Comparison of ENCODE assay signal across 8 mouse cellular contexts in genomic region chr2:156814344-156814801, GRCm38 (mm10). TPM values are rescaled to one million over a fixed set of nuclear protein-coding genes. Genes with fewer than 3 reads are reported as not detected.
DNase-seq lines count a peak whose midpoint lies in the region; ATAC-seq and TF ChIP-seq lines count a peak whose summit lies in the region.

No protein-coding gene starts in this region.

- no peaks in the 10 kb centered on the region for H3K27me3 ChIP-seq in forebrain, embryonic 14.5 days (replicated peaks; ENCODE audit: control insufficient read depth, insufficient read depth, low read length)
- H3K27me3 ChIP-seq in forebrain, embryonic 12.5 days = no peaks in the 10 kb centered on the region
- no peaks in the 10 kb centered on the region for H3K27me3 ChIP-seq in embryonic facial prominence, embryonic 14.5 days (replicated peaks; ENCODE audit: control insufficient read depth, insufficient read depth, low read length)
- no peaks in the 10 kb centered on the region for H3K27me3 ChIP-seq in kidney, postnatal 0 days (ENCODE audit: insufficient read depth, low read length)
- no peaks in the 10 kb centered on the region for H3K27me3 ChIP-seq in neural tube, embryonic 11.5 days (ENCODE audit: control insufficient read depth, insufficient read depth, low read length)

- no peaks in the 10 kb centered on the region for H3K9me3 ChIP-seq in forebrain, embryonic 14.5 days (replicated peaks; ENCODE audit: control insufficient read depth, low read length)
- H3K9me3 ChIP-seq in forebrain, embryonic 12.5 days = no peaks in the 10 kb centered on the region
- H3K9me3 ChIP-seq in embryonic facial prominence, embryonic 14.5 days (ENCODE audit: control insufficient read depth, low read length) = no peaks in the 10 kb centered on the region
- H3K9me3 ChIP-seq in kidney, postnatal 0 days (replicated peaks; ENCODE audit: low read length) = no peaks in the 10 kb centered on the region
- H3K9me3 ChIP-seq in neural tube, embryonic 11.5 days (ENCODE audit: control insufficient read depth, low read length) = no peaks in the 10 kb centered on the region

- H3K36me3 ChIP-seq in forebrain, embryonic 14.5 days (ENCODE audit: control insufficient read depth, insufficient read depth, low read length) = no peaks in the 10 kb centered on the region
- no peaks in the 10 kb centered on the region for H3K36me3 ChIP-seq in forebrain, embryonic 12.5 days (replicated peaks)
- no peaks in the 10 kb centered on the region for H3K36me3 ChIP-seq in embryonic facial prominence, embryonic 14.5 days (ENCODE audit: control insufficient read depth, insufficient read depth, low read length)
- H3K36me3 ChIP-seq in kidney, postnatal 0 days (ENCODE audit: insufficient read depth, low read length) = no peaks in the 10 kb centered on the region
- H3K36me3 ChIP-seq in neural tube, embryonic 11.5 days (ENCODE audit: control insufficient read depth, insufficient read depth, low read length) = no peaks in the 10 kb centered on the region

- no peak for ATAC-seq in forebrain, embryonic 14.5 days
- no peak for ATAC-seq in forebrain, embryonic 12.5 days (ENCODE audit: low FRiP score)
- ATAC-seq in embryonic facial prominence, embryonic 14.5 days (ENCODE audit: low read depth) = peak; percentile 60; the same call in 1 of the 2 replicates
- peak; percentile 57; the same call in 1 of the 2 replicates for ATAC-seq in kidney, postnatal 0 days (replicated peaks; ENCODE audit: low FRiP score, low read depth)
- peak; percentile 65; the same call in 1 of the 2 replicates for ATAC-seq in neural tube, embryonic 11.5 days (ENCODE audit: insufficient read depth, low FRiP score, low TSS enrichment)

- no peak overlapping the region for H3K4me2 ChIP-seq in forebrain, embryonic 14.5 days (ENCODE audit: low read length)
- no peak overlapping the region for H3K4me2 ChIP-seq in forebrain, embryonic 12.5 days
- H3K4me2 ChIP-seq in embryonic facial prominence, embryonic 14.5 days (ENCODE audit: low read depth, low read length) = no peak overlapping the region
- peak overlapping the region; percentile 28 for H3K4me2 ChIP-seq in kidney, postnatal 0 days (ENCODE audit: low read length)
- no peak overlapping the region; the same call in 1 of the 2 replicates for H3K4me2 ChIP-seq in neural tube, embryonic 11.5 days (ENCODE audit: low read depth)

- H3K27ac ChIP-seq in forebrain, embryonic 14.5 days (ENCODE audit: low read depth, low read length) = no peak overlapping the region
- no peak overlapping the region for H3K27ac ChIP-seq in forebrain, embryonic 12.5 days
- peak overlapping the region; percentile 1; the same call in 1 of the 2 replicates for H3K27ac ChIP-seq in embryonic facial prominence, embryonic 14.5 days (replicated peaks; ENCODE audit: low read depth, low read length)
- H3K27ac ChIP-seq in kidney, postnatal 0 days = peak overlapping the region; percentile 83
- 0 out of 2 replicates have a peak overlapping the region, but pooled peaks have one; percentile 8 for H3K27ac ChIP-seq in neural tube, embryonic 11.5 days (ENCODE audit: low read depth, low read length)

- H3K9ac ChIP-seq in forebrain, embryonic 14.5 days (ENCODE audit: low read length) = no peak overlapping the region
- no peak overlapping the region for H3K9ac ChIP-seq in forebrain, embryonic 12.5 days
- no peak overlapping the region for H3K9ac ChIP-seq in embryonic facial prominence, embryonic 14.5 days (ENCODE audit: low read depth, low read length)
- no peak overlapping the region for H3K9ac ChIP-seq in kidney, postnatal 0 days (ENCODE audit: low read depth, low read length)
- no peak overlapping the region for H3K9ac ChIP-seq in neural tube, embryonic 11.5 days (ENCODE audit: low read length)

- WGBS in forebrain, embryonic 14.5 days = 30% methylated on average over 8 of the region's 8 CpGs
- 25% methylated on average over 8 of the region's 8 CpGs for WGBS in forebrain, embryonic 12.5 days
- 13% methylated on average over 8 of the region's 8 CpGs for WGBS in embryonic facial prominence, embryonic 14.5 days
- 1% methylated on average over 8 of the region's 8 CpGs for WGBS in kidney, postnatal 0 days
- WGBS in neural tube, embryonic 11.5 days = 3% methylated on average over 8 of the region's 8 CpGs

- H3K4me1 ChIP-seq in forebrain, embryonic 14.5 days (ENCODE audit: control insufficient read depth, insufficient read depth, low read length) = no peaks in the 10 kb centered on the region
- H3K4me1 ChIP-seq in forebrain, embryonic 12.5 days = peaks cover 15% of the 10 kb centered on the region
- H3K4me1 ChIP-seq in embryonic facial prominence, embryonic 14.5 days (ENCODE audit: control insufficient read depth, insufficient read depth, low read length) = 0 out of 2 replicates have a peak, but pooled peaks cover 3% of the 10 kb centered on the region
- peaks cover 18% of the 10 kb centered on the region; the same call in 1 of the 2 replicates for H3K4me1 ChIP-seq in kidney, postnatal 0 days (replicated peaks; ENCODE audit: insufficient read depth, low read length)
- H3K4me1 ChIP-seq in neural tube, embryonic 11.5 days (ENCODE audit: control insufficient read depth, insufficient read depth, low read length) = peaks cover 20% of the 10 kb centered on the region

- no peak overlapping the region for H3K4me3 ChIP-seq in forebrain, embryonic 14.5 days (ENCODE audit: low read depth, low read length)
- H3K4me3 ChIP-seq in forebrain, embryonic 12.5 days (replicated peaks) = no peak overlapping the region
- H3K4me3 ChIP-seq in embryonic facial prominence, embryonic 14.5 days (ENCODE audit: low read depth, low read length) = no peak overlapping the region
- H3K4me3 ChIP-seq in kidney, postnatal 0 days (replicated peaks; ENCODE audit: low read depth, low read length) = no peak overlapping the region
- no peak overlapping the region for H3K4me3 ChIP-seq in neural tube, embryonic 11.5 days (ENCODE audit: low read depth, low read length)

- TF ChIP-seq CTCF in kidney, postnatal 0 days (IDR thresholded peaks at IDR 0.05; ENCODE audit: low read depth) = no peak

- DNase-seq in forebrain, embryonic 14.5 days (ENCODE audit: low spot score) = peak; percentile 10
- DNase-seq in embryonic facial prominence, embryonic 14.5 days (ENCODE audit: low spot score) = peak; percentile 72
- peak; percentile 88 for DNase-seq in kidney, postnatal 0 days (ENCODE audit: low spot score)
- DNase-seq in neural tube, embryonic 11.5 days (ENCODE audit: low spot score) = peak; percentile 44
- no peak for DNase-seq in left cerebral cortex, adult 11 months (ENCODE audit: low spot score)
- DNase-seq in frontal cortex, postnatal 36 days (ENCODE audit: low spot score in 2 of 2) = no peak
- DNase-seq in cerebellum, postnatal 10 days = no peak

RNA-seq across cellular contexts. Expression of gene Tgif2, which starts 25.4 kb away (rescaled TPM):
- polyA plus RNA-seq in forebrain, embryonic 14.5 days (2014; fragmentation: Nextera tagmentation; extraction: Ambion mirVana) = 45.1 and 48.0 TPM in 2 replicates
- polyA plus RNA-seq in forebrain, embryonic 12.5 days (2016; fragmentation: Nextera tagmentation; extraction: Ambion mirVana) = 88.3 and 89.3 TPM in 2 replicates
- 44.3 and 56.5 TPM in 2 replicates for polyA plus RNA-seq in embryonic facial prominence, embryonic 14.5 days (2014; fragmentation: Nextera tagmentation; extraction: Ambion mirVana)
- 38.2 and 40.6 TPM in 2 replicates for polyA plus RNA-seq in kidney, postnatal 0 days (2015; fragmentation: Nextera tagmentation; extraction: Ambion mirVana)
- 85.1 and 92.7 TPM in 2 replicates for polyA plus RNA-seq in neural tube, embryonic 11.5 days (2014; fragmentation: Nextera tagmentation; extraction: Ambion mirVana)

RNA-seq across cellular contexts. Expression of gene Myl9, which starts 39.2 kb away (rescaled TPM):
- polyA plus RNA-seq in forebrain, embryonic 14.5 days (2014; fragmentation: Nextera tagmentation; extraction: Ambion mirVana) = 40.5 and 44.1 TPM in 2 replicates
- polyA plus RNA-seq in forebrain, embryonic 12.5 days (2016; fragmentation: Nextera tagmentation; extraction: Ambion mirVana) = 61.4 and 95.4 TPM in 2 replicates
- 285 and 310 TPM in 2 replicates for polyA plus RNA-seq in embryonic facial prominence, embryonic 14.5 days (2014; fragmentation: Nextera tagmentation; extraction: Ambion mirVana)
- polyA plus RNA-seq in kidney, postnatal 0 days (2015; fragmentation: Nextera tagmentation; extraction: Ambion mirVana) = 449 and 494 TPM in 2 replicates
- 96.2 and 98.7 TPM in 2 replicates for polyA plus RNA-seq in neural tube, embryonic 11.5 days (2014; fragmentation: Nextera tagmentation; extraction: Ambion mirVana)

RNA-seq across cellular contexts. Expression of gene 4930518I15Rik, which starts 43.4 kb away (rescaled TPM):
- 2.7 and 4.7 TPM in 2 replicates for polyA plus RNA-seq in forebrain, embryonic 14.5 days (2014; fragmentation: Nextera tagmentation; extraction: Ambion mirVana)
- polyA plus RNA-seq in forebrain, embryonic 12.5 days (2016; fragmentation: Nextera tagmentation; extraction: Ambion mirVana) = 8.6 and 11.8 TPM in 2 replicates
- polyA plus RNA-seq in embryonic facial prominence, embryonic 14.5 days (2014; fragmentation: Nextera tagmentation; extraction: Ambion mirVana) = 3.2 and 3.6 TPM in 2 replicates
- 2.6 and 4.6 TPM in 2 replicates for polyA plus RNA-seq in kidney, postnatal 0 days (2015; fragmentation: Nextera tagmentation; extraction: Ambion mirVana)
- 4.9 and 5.6 TPM in 2 replicates for polyA plus RNA-seq in neural tube, embryonic 11.5 days (2014; fragmentation: Nextera tagmentation; extraction: Ambion mirVana)

RNA-seq across cellular contexts. Expression of gene Rab5if, which starts 48.6 kb away (rescaled TPM):
- 163 and 174 TPM in 2 replicates for polyA plus RNA-seq in forebrain, embryonic 14.5 days (2014; fragmentation: Nextera tagmentation; extraction: Ambion mirVana)
- 170 and 173 TPM in 2 replicates for polyA plus RNA-seq in forebrain, embryonic 12.5 days (2016; fragmentation: Nextera tagmentation; extraction: Ambion mirVana)
- 172 and 181 TPM in 2 replicates for polyA plus RNA-seq in embryonic facial prominence, embryonic 14.5 days (2014; fragmentation: Nextera tagmentation; extraction: Ambion mirVana)
- polyA plus RNA-seq in kidney, postnatal 0 days (2015; fragmentation: Nextera tagmentation; extraction: Ambion mirVana) = 227 and 252 TPM in 2 replicates
- 172 and 183 TPM in 2 replicates for polyA plus RNA-seq in neural tube, embryonic 11.5 days (2014; fragmentation: Nextera tagmentation; extraction: Ambion mirVana)

Comparison
In these comparisons a context has a peak if more than half of its experiments do, and no peak if none do; other contexts are left out.
1. ATAC-seq: peak in embryonic facial prominence, embryonic 14.5 days (single experiment), kidney, postnatal 0 days (single experiment) and neural tube, embryonic 11.5 days (single experiment); none in forebrain, embryonic 14.5 days (single experiment) and forebrain, embryonic 12.5 days (single experiment).
2. DNase-seq: peak in forebrain, embryonic 14.5 days (single experiment), embryonic facial prominence, embryonic 14.5 days (single experiment), kidney, postnatal 0 days (single experiment) and neural tube, embryonic 11.5 days (single experiment); none in left cerebral cortex, adult 11 months (single experiment), frontal cortex, postnatal 36 days (0 of 2) and cerebellum, postnatal 10 days (0 of 2).
3. H3K27ac ChIP-seq: peak in embryonic facial prominence, embryonic 14.5 days (single experiment), kidney, postnatal 0 days (single experiment) and neural tube, embryonic 11.5 days (single experiment); none in forebrain, embryonic 14.5 days (single experiment) and forebrain, embryonic 12.5 days (single experiment).